Mouse (Mus musculus): ENCODE results near the gene Slx4ip. TPM values are rescaled to one million over a fixed set of nuclear protein-coding genes. Genes with fewer than 3 reads are reported as not detected.

Gene Slx4ip
- polyA plus RNA-seq, 1 experiment from 2014 or later, result 8.4 TPM

- Histone ChIP-seq H3K9me3 (no peaks in the 10 kb centered on the region), H3K36me3 (replicated peaks) (no peaks in the 10 kb centered on the region), H3K4me1 (peaks cover 29% of the 10 kb centered on the region), H3K27ac (replicated peaks) (no peak overlapping the region), H3K4me3 (no peak overlapping the region), H3K27me3 (replicated peaks; ENCODE audit: low read depth, poor library complexity, severe bottlenecking) (no peaks in the 10 kb centered on the region)
- WGBS, result 71% methylated on average over 4 of the region's 4 CpGs
- no peak for DNase-seq (ENCODE audit: low spot score)
Measured at GRCm38 (mm10) chr2:137013811-137014350, 122.9 kb downstream of the Slx4ip start.

DNA sequence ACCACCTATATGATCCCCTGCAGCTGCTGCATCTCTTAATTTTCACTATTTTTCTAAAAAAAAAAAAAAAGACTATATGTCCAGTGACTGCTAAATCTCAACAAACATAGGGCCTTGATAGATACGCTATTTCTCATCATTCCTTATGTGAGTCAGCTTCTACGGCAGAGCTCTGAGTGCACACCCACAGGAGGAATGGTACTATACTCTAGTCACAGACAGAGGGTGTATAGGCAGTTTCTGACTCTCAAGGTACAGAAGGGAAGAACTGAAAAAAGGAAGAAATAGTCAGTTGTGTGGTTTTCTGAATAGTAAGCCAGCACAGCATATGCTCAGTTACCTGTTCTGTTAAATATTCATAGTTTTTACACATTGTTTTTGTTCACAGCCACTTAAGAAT, 123.4 kb downstream of the Slx4ip start:
- WGBS, result 88% methylated on average over 2 of the region's 2 CpGs
- H3K9me3 ChIP-seq, result no peaks in the 10 kb centered on the region
- H3K27ac ChIP-seq (replicated peaks), result no peak overlapping the region
- H3K4me1 ChIP-seq, result peaks cover 34% of the 10 kb centered on the region
- H3K4me3 ChIP-seq, result no peak overlapping the region
- DNase-seq (ENCODE audit: low spot score), result no peak
- H3K27me3 ChIP-seq (replicated peaks; ENCODE audit: low read depth, poor library complexity, severe bottlenecking), result no peaks in the 10 kb centered on the region
- H3K36me3 ChIP-seq (replicated peaks), result no peaks in the 10 kb centered on the region

DNA sequence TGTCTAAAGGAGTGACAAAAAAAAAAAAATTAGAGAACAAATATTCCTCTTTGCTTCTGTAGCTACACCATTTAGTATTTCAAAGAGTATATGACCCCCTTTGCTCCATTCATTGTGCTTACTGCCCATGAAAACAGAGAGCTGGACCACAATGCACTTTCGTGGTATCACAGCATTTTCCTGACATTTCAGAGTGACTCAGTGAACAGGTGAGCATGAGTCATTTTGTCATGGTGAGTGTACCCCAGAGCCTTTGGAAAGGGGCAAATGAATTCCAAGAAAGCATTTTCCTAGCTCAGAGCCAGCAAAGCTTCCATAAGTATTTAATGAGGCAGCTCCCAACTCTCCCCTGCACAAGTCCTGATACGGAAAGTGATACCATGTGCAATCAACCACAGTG, 153.1 kb downstream of the Slx4ip start:
- H3K27ac ChIP-seq (replicated peaks), result no peak overlapping the region
- no peaks in the 10 kb centered on the region for H3K27me3 ChIP-seq (replicated peaks; ENCODE audit: low read depth, poor library complexity, severe bottlenecking)
- no peaks in the 10 kb centered on the region for H3K9me3 ChIP-seq
- WGBS, result 86% methylated on average over 2 of the region's 2 CpGs
- no peaks in the 10 kb centered on the region for H3K4me1 ChIP-seq
- no peak for DNase-seq (ENCODE audit: low spot score)
- no peak overlapping the region for H3K4me3 ChIP-seq
- H3K36me3 ChIP-seq (replicated peaks), result peaks cover 4% of the 10 kb centered on the region

- Histone ChIP-seq H3K27me3 (replicated peaks; ENCODE audit: low read depth, poor library complexity, severe bottlenecking) (no peaks in the 10 kb centered on the region), H3K4me1 (no peaks in the 10 kb centered on the region), H3K36me3 (replicated peaks) (peaks cover 7% of the 10 kb centered on the region), H3K4me3 (no peak overlapping the region), H3K9me3 (no peaks in the 10 kb centered on the region; the same call in 1 of the 2 replicates), H3K27ac (replicated peaks) (no peak overlapping the region)
- WGBS, result 82% methylated on average over 2 of the region's 2 CpGs
- no peak for DNase-seq (ENCODE audit: low spot score)
Measured at GRCm38 (mm10) chr2:137049367-137049766, 158.3 kb downstream of the Slx4ip start.

GRCm38 (mm10) chr2:137049906-137050305, 158.9 kb downstream of the Slx4ip start:
- no peak for DNase-seq (ENCODE audit: low spot score)
- Histone ChIP-seq H3K9me3 (no peaks in the 10 kb centered on the region; the same call in 1 of the 2 replicates), H3K4me1 (no peaks in the 10 kb centered on the region), H3K4me3 (no peak overlapping the region), H3K36me3 (replicated peaks) (peaks cover 7% of the 10 kb centered on the region), H3K27ac (replicated peaks) (no peak overlapping the region), H3K27me3 (replicated peaks; ENCODE audit: low read depth, poor library complexity, severe bottlenecking) (no peaks in the 10 kb centered on the region)
- WGBS, result 79% methylated on average over 1 of the region's 1 CpGs

GRCm38 (mm10) chr2:137063829-137064228, 172.8 kb downstream of the Slx4ip start:
- Histone ChIP-seq H3K36me3 (replicated peaks) (peaks cover 9% of the 10 kb centered on the region; the same call in 1 of the 2 replicates), H3K27me3 (replicated peaks; ENCODE audit: low read depth, poor library complexity, severe bottlenecking) (no peaks in the 10 kb centered on the region), H3K4me1 (peaks cover 38% of the 10 kb centered on the region), H3K27ac (replicated peaks) (no peak overlapping the region), H3K4me3 (no peak overlapping the region), H3K9me3 (no peaks in the 10 kb centered on the region)
- DNase-seq (ENCODE audit: low spot score), result no peak
- WGBS, result 69% methylated on average over 1 of the region's 1 CpGs

- Histone ChIP-seq H3K9me3 (no peaks in the 10 kb centered on the region), H3K4me3 (no peak overlapping the region), H3K27me3 (replicated peaks; ENCODE audit: low read depth, poor library complexity, severe bottlenecking) (no peaks in the 10 kb centered on the region), H3K36me3 (replicated peaks) (peaks cover 10% of the 10 kb centered on the region; the same call in 1 of the 2 replicates), H3K27ac (replicated peaks) (no peak overlapping the region), H3K4me1 (peaks cover 38% of the 10 kb centered on the region)
- WGBS, result 85% methylated on average over 3 of the region's 3 CpGs
- DNase-seq (ENCODE audit: low spot score), result no peak
Measured at GRCm38 (mm10) chr2:137064513-137064912, 173.5 kb downstream of the Slx4ip start.

DNA sequence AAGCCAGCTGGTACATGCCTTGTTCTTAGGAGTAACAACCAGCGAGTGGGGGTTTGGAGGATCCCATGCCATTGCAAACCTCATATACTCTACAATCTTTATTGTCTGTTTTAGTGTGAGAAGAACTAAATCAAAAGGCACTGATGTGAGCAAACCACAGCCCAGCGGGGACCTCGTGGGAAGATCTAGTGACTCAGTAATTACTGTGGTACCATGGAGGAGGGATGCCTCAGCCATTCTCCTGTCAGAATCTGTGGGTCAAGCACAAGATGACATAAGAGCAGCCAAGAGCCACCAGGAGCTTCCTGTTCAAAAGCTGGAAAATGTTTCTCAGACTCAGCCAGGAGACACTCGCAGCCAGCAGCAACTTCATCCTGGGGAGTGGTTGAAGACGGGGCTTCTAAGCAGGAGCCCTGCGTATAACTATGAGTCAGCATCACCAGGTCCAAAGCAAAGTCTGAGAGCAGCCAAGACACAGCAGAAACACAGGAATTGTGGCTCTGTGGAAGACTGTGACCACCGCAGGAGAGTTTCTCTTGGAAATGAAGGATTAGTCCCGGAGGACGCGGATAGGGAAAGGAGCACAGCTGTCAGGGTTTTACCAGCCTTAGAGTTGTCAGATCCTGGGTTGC, 176.6 kb downstream of the Slx4ip start:
- WGBS, result 86% methylated on average over 10 of the region's 10 CpGs

GRCm38 (mm10) chr2:137073473-137074312, 182.7 kb downstream of the Slx4ip start:
- no peak overlapping the region for H3K4me3 ChIP-seq
- DNase-seq (ENCODE audit: low spot score), result peak; percentile 34
- H3K9me3 ChIP-seq, result no peaks in the 10 kb centered on the region
- H3K27ac ChIP-seq (replicated peaks), result peak overlapping the region; percentile 10; the same call in 1 of the 2 replicates
- no peaks in the 10 kb centered on the region for H3K27me3 ChIP-seq (replicated peaks; ENCODE audit: low read depth, poor library complexity, severe bottlenecking)
- 24% methylated on average over 16 of the region's 16 CpGs for WGBS
- H3K4me1 ChIP-seq, result peaks cover 39% of the 10 kb centered on the region
- peaks cover 3% of the 10 kb centered on the region; the same call in 1 of the 2 replicates for H3K36me3 ChIP-seq (replicated peaks)

More for the DNA sequence above, 176.6 kb downstream of the Slx4ip start:
- Histone ChIP-seq H3K27me3 (replicated peaks; ENCODE audit: low read depth, poor library complexity, severe bottlenecking) (no peaks in the 10 kb centered on the region), H3K27ac (replicated peaks) (no peak overlapping the region; the same call in 1 of the 2 replicates), H3K9me3 (no peaks in the 10 kb centered on the region), H3K4me3 (no peak overlapping the region), H3K36me3 (replicated peaks) (peaks cover 10% of the 10 kb centered on the region; the same call in 1 of the 2 replicates), H3K4me1 (peaks cover 42% of the 10 kb centered on the region)
- DNase-seq (ENCODE audit: low spot score), result no peak

DNA sequence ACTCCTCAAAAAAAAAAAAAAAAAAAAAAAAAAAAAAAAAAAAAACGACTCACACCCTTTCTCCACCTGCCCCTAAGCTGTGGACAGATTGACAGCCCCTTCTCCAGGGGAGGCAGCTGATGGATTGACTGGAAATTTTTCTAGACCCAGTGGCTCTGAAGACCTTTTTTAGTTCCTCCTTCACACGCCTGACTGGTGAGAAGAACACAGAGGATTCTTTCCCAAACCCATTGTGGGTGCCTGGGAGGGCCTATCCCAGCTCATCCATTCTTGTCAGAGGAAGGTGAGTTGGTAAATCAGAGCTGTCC, 183.2 kb downstream of the Slx4ip start:
- DNase-seq (ENCODE audit: low spot score), result no peak
- H3K27ac ChIP-seq (replicated peaks), result no peak overlapping the region; the same call in 1 of the 2 replicates

DNA sequence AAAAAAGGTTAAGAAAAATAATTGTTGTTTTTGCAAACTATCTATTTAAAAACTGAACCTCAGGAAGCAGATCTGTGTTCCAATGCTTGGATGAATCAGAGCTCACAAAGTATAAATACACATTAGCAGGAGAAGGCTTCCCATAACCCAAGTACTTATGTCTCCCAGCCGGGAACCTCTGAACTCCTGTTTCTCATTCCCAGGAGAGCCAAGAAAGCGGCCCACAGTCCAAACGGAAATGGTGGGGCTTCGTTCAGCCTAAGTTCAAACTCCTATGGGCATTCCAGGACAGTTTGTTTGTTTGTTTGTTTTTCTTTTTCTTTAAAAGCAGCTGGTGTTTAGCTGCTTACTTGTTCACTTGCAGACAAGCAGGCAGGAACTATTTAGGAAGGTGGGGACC, 187.8 kb downstream of the Slx4ip start:
- Histone ChIP-seq H3K27me3 (replicated peaks; ENCODE audit: low read depth, poor library complexity, severe bottlenecking) (peaks cover 1% of the 10 kb centered on the region; the same call in 1 of the 2 replicates), H3K4me1 (peaks cover 48% of the 10 kb centered on the region), H3K27ac (replicated peaks) (no peak overlapping the region), H3K4me3 (no peak overlapping the region), H3K36me3 (replicated peaks) (peaks cover 21% of the 10 kb centered on the region), H3K9me3 (no peaks in the 10 kb centered on the region)
- WGBS, result 51% methylated on average over 4 of the region's 4 CpGs
- DNase-seq (ENCODE audit: low spot score), result no peak

More for the DNA sequence above, 183.2 kb downstream of the Slx4ip start:
- H3K4me3 ChIP-seq, result no peak overlapping the region
- H3K36me3 ChIP-seq (replicated peaks), result no peaks in the 10 kb centered on the region
- peaks cover 45% of the 10 kb centered on the region for H3K4me1 ChIP-seq
- H3K9me3 ChIP-seq, result no peaks in the 10 kb centered on the region
- no peaks in the 10 kb centered on the region for H3K27me3 ChIP-seq (replicated peaks; ENCODE audit: low read depth, poor library complexity, severe bottlenecking)
- WGBS, result 9% methylated on average over 2 of the region's 2 CpGs

DNA sequence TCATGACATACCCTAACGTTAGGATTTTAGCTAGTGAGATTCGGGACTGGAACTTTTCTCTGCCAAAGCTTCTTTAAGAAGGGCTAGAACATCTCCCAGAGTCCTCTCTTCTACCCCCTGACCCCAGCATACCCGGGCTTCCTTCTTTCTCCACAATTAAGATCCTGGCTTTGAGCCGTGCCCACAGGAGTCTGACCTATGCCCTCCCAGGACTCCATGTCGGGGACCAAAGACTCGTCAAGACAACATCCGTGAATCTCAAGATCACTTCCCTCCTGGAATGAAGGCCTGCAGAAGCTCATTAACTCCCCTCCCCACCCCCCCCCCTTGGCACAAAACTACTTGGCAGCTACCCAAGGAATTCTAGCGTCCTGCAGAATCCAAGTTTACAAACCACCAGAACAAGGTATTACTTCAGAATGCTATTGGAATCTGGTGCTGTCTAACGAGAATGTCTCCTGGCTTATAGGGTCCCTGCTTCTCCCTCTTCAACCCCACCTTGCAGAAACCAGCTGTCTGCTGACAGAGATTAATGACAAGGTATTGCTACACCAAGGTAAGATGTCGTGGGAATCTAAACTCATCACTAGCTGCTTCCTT, 188.8 kb downstream of the Slx4ip start:
- no peak for DNase-seq (ENCODE audit: low spot score)
- Histone ChIP-seq H3K27ac (replicated peaks) (no peak overlapping the region; the same call in 1 of the 2 replicates), H3K4me3 (no peak overlapping the region), H3K4me1 (peaks cover 38% of the 10 kb centered on the region), H3K27me3 (replicated peaks; ENCODE audit: low read depth, poor library complexity, severe bottlenecking) (peaks cover 4% of the 10 kb centered on the region; the same call in 1 of the 2 replicates), H3K36me3 (replicated peaks) (peaks cover 31% of the 10 kb centered on the region), H3K9me3 (no peaks in the 10 kb centered on the region)
- WGBS, result 26% methylated on average over 10 of the region's 10 CpGs
